Mouse (Mus musculus) small intestine, adult 2 months (tissue): ENCODE data around the gene Mei1. TPM values are rescaled to one million over a fixed set of nuclear protein-coding genes. Genes with fewer than 3 reads are reported as not detected.
"Not testable (repeated sequence)": the region's sequence is repeated elsewhere in the genome, so short reads cannot be mapped to it uniquely, and the experiment has no call there.

Experiments used
- H3K27ac ChIP-seq: fragments of 200-500 bp; 2 replicates; pipeline ENCODE4 v1.5.1; 2012; ENCODE audit warnings: low read depth, low read length, control low read depth, inconsistent platforms; ENCODE audit not compliant: insufficient read depth
- H3K27me3 ChIP-seq: fragments of 200-500 bp; 2 replicates; pipeline ENCODE4 v1.6.1; 2012; ENCODE audit warnings: mild to moderate bottlenecking, moderate library complexity, low read length, inconsistent platforms; ENCODE audit not compliant: control insufficient read depth, insufficient read depth
- H3K36me3 ChIP-seq: fragments of 200-500 bp; 2 replicates; pipeline ENCODE4 v1.6.1; 2012; ENCODE audit warnings: mild to moderate bottlenecking, low read length, control low read depth, inconsistent platforms; ENCODE audit not compliant: control insufficient read depth, insufficient read depth
- H3K4me1 ChIP-seq: fragments of 200-500 bp; 2 replicates; pipeline ENCODE4 v1.6.1; 2012; ENCODE audit warnings: low read length, inconsistent platforms, mixed read lengths; ENCODE audit not compliant: control insufficient read depth, insufficient read depth, insufficient read length
- H3K4me3 ChIP-seq: fragments of 200-500 bp; 2 replicates; pipeline ENCODE4 v1.5.1; 2012; ENCODE audit warnings: low read depth, mild to moderate bottlenecking, control low read depth, inconsistent platforms, low read length, moderate library complexity
- CTCF ChIP-seq: fragments of 200-500 bp; IDR thresholded peaks from 2 replicates; pipeline ENCODE4 v1.5.1; 2012; ENCODE audit warnings: low read depth, mild to moderate bottlenecking, control low read depth, inconsistent platforms, low read length, moderate library complexity, mixed read lengths; ENCODE audit not compliant: insufficient replicate concordance, insufficient read length; ENCODE audit errors: extremely low read depth
- POLR2A ChIP-seq: fragments of 200-500 bp; IDR thresholded peaks from 2 replicates; pipeline ENCODE4 v1.6.1; 2012; ENCODE audit warnings: low read depth, mild to moderate bottlenecking, control low read depth, inconsistent platforms, low read length, moderate library complexity
- WGBS: fragments of 180-500 bp; shearing (Covaris S2); methylation state at CpG from one replicate; pipeline ENCODE4 v1.1.7; 2018; 5-methylcytosine and 5-hydroxymethylcytosine counted together
- polyA plus RNA-seq: library from polyadenylated mRNA; depleted of rRNA; stranded (reverse); fragments of >200 nt; gene quantifications from 2 replicates; pipeline ENCODE4 v1.2.3, GENCODE M21; 2012

Mei1 gene
- polyA plus RNA-seq, 1 experiment: 0.05 TPM

- H3K27me3 ChIP-seq: peaks cover 3% of the 10 kb centered on the region; the same call in 1 of the 2 replicates
- H3K4me1 ChIP-seq: no peaks in the 10 kb centered on the region
- WGBS: 85% methylated on average over 9 of the region's 9 CpGs
- TF ChIP-seq CTCF: no peak
- TF ChIP-seq POLR2A: no peak
- H3K36me3 ChIP-seq: no peaks in the 10 kb centered on the region
- H3K27ac ChIP-seq: no peak overlapping the region
- no peak overlapping the region for H3K4me3 ChIP-seq
Observed at GRCm38 (mm10) chr15:82085606-82086005, 15.8 kb downstream of the Mei1 start.

DNA sequence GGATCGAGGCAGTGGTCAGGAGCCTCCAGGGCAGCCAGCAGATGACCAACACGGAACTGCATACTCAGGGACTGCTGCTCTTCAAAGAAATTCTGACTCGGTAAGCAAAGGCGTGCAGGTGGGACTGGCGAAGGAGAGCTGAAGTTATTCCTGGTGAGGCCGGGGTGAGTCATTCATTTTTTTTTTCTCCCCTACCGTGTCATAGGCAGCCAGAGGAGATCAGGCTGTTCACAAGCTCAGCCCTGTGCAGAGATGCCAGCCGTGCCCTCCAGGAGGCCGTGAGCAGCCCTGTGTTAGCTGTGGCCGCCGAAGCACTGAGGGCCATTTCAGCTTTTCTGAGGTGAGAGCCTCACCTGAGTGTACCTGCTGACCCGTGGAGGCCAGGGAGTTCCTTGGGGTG, 16.3 kb downstream of the Mei1 start:
- 63% methylated on average over 12 of the region's 12 CpGs for WGBS
- Histone ChIP-seq H3K4me3 (no peak overlapping the region), H3K27ac (no peak overlapping the region), H3K36me3 (no peaks in the 10 kb centered on the region), H3K27me3 (peaks cover 3% of the 10 kb centered on the region; the same call in 1 of the 2 replicates), H3K4me1 (no peaks in the 10 kb centered on the region)
- TF ChIP-seq POLR2A: no peak
- TF ChIP-seq CTCF: no peak

DNA sequence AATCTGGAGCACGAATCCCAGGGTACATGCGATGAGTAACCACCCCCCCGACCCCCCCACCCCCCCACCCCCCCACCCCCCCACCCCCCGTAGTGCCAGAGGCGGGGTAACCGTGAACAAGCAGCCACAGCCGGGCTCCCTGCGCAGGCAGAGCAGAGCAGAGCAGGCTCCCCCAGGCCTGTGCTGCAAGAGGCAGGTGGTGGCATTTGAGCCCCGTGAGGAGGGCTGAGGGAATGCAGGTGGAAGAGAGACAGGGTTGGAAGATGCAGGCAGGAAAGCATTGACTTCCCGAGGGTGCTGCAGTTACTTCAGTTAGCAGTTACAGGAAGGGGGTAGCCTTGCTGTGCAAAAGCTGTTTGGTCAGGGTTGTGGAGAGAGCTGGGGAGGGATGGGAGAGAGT, 17.5 kb downstream of the Mei1 start:
- WGBS: 8% methylated on average over 10 of the region's 10 CpGs
- no peaks in the 10 kb centered on the region for H3K4me1 ChIP-seq
- peaks cover 3% of the 10 kb centered on the region; the same call in 1 of the 2 replicates for H3K27me3 ChIP-seq
- H3K36me3 ChIP-seq: no peaks in the 10 kb centered on the region
- TF ChIP-seq CTCF (no peak), POLR2A (no peak)
- H3K27ac ChIP-seq: no peak overlapping the region
- H3K4me3 ChIP-seq: no peak overlapping the region

- Histone ChIP-seq H3K4me1 (no peaks in the 10 kb centered on the region), H3K36me3 (no peaks in the 10 kb centered on the region), H3K4me3 (no peak overlapping the region), H3K27ac (no peak overlapping the region), H3K27me3 (peaks cover 3% of the 10 kb centered on the region; the same call in 1 of the 2 replicates)
- WGBS: 73% methylated on average over 7 of the region's 7 CpGs
- TF ChIP-seq CTCF (no peak), POLR2A (no peak)
Observed at GRCm38 (mm10) chr15:82091061-82091460, 21.3 kb downstream of the Mei1 start.

DNA sequence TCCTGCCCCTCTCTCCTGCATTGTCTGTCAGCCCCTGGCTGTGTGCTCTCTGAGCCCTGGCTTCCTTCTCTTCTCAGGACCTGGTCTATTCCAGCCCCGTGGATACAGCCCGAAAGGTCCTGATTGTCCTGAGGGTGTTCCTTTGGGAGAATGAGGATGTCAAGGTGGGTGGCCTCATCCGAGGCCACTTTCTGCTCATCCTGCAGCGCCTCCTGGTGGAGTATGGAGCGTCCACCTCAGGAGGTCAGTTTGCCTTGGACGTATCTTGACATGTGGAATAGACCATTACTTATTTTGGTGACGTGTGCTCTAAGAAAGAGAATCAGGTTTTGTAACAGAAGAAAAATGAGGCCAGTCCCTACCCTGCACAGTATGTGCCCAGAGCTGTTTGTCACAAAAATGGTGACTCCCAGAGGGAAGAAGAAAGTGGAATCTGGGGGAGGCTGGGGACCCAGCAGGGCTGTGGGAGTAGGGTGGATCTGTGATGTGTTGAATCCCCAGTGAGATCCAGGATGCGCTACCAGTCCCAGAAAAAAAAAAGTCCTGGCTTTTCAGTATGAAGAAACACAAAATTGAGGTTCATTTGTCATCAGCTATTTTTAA, 37.3 kb downstream of the Mei1 start:
- WGBS: 28% methylated on average over 8 of the region's 8 CpGs
- Histone ChIP-seq H3K27me3 (peaks cover 8% of the 10 kb centered on the region; the same call in 1 of the 2 replicates), H3K36me3 (no peaks in the 10 kb centered on the region), H3K27ac (no peak overlapping the region), H3K4me3 (no peak overlapping the region), H3K4me1 (no peaks in the 10 kb centered on the region)
- TF ChIP-seq POLR2A (no peak), CTCF (peak; percentile 63; the same call in 1 of the 2 replicates)

GRCm38 (mm10) chr15:82120544-82120943, 50.7 kb downstream of the Mei1 start:
- Histone ChIP-seq H3K4me3 (no peak overlapping the region), H3K4me1 (peaks cover 9% of the 10 kb centered on the region), H3K36me3 (no peaks in the 10 kb centered on the region), H3K27me3 (peaks cover 5% of the 10 kb centered on the region), H3K27ac (peak overlapping the region; percentile 71)
- TF ChIP-seq CTCF (no peak), POLR2A (no peak)
- WGBS: 23% methylated on average over 8 of the region's 8 CpGs

GRCm38 (mm10) chr15:82126690-82127089, 56.9 kb downstream of the Mei1 start:
- not testable (repeated sequence) for H3K4me3 ChIP-seq

More at GRCm38 (mm10) chr15:82126690-82127089, 56.9 kb downstream of the Mei1 start:
- H3K4me1 ChIP-seq, H3K27me3 ChIP-seq, H3K36me3 ChIP-seq: not testable (repeated sequence)
- peak overlapping the region; percentile 45; the same call in 1 of the 2 replicates for H3K27ac ChIP-seq
- 86% methylated on average over 4 of the region's 4 CpGs for WGBS
